Mouse (Mus musculus) layer of hippocampus, adult 9-10 months (tissue): Measurements from ENCODE around the gene Tecta.

Source experiments
- DNase-seq: peaks from one replicate; pipeline ENCODE4 v3.0.0; 2022; ENCODE audit warnings: low spot score

The Tecta gene

GRCm38 (mm10) chr9:42399829-42400228 is at the start of gene Tecta:
TSS of gene Tecta (minus strand) at chr9:42399929.
- no peak for DNase-seq

GRCm38 (mm10) chr9:42449043-42449442 is 49.3 kb upstream of the Tecta start:
- no peak for DNase-seq

DNA sequence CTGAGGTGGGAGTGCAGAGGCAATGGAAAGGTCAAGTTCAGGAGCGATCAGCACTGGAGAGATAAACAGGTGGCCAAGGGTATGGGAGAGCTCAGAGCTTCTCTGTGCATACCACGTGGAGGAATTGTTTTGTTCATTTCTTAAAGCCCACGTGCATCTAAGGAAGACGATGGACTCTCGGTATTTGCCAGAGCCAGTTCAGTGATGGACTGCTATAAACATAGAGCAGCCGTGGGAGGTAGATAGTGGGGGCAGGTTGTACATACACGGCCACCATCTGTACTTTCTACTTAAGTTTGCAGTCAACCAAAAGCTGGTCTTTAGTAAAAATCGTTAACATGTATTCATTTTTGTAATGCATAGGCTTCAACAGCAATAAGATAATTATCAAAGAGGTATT is 42.4 kb upstream of the Tecta start:
- no peak for DNase-seq

DNA sequence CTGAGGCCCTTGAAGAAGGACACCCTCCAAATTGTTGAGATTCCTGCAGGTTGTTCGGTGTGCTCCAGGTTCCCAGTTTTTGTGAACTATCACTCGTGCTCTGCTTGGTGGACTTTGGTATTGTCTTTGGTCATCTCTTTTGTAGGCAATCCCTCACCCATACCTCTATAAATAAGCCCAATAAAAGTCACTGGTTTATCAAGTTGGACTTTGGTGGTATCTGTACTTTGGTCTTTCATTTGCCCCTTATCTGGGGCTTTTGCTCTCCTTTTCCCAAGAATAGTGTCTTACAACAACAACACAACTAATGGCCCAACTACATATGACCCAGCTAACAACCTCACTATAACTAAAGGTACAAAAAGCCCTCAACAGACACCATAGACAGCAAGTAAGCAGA is 41.5 kb upstream of the Tecta start:
- no peak for DNase-seq

DNA sequence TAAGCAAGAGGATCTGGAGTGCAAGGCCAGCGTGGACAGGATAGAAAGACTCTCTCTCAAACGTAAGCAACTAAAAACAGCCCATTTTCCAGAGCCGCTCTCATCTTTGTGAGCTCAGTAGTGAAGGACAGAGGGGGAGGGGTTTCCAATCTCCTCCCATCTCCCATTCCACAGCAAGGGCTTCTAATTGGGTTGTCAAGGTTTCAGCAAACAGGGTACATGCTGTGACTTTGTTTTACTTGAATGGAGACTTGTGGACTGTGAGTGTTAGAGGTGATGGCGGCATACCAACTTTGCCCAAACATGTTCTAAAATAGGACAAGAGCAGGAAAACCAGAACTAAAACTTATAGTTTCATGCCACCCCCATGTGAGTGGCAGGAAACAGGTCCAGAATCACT is 39.7 kb upstream of the Tecta start:
- no peak for DNase-seq

- DNase-seq = no peak
Measured at GRCm38 (mm10) chr9:42432155-42432554, 32.4 kb upstream of the Tecta start.

- no peak for DNase-seq
Measured at GRCm38 (mm10) chr9:42431606-42432005, 31.9 kb upstream of the Tecta start.

DNA sequence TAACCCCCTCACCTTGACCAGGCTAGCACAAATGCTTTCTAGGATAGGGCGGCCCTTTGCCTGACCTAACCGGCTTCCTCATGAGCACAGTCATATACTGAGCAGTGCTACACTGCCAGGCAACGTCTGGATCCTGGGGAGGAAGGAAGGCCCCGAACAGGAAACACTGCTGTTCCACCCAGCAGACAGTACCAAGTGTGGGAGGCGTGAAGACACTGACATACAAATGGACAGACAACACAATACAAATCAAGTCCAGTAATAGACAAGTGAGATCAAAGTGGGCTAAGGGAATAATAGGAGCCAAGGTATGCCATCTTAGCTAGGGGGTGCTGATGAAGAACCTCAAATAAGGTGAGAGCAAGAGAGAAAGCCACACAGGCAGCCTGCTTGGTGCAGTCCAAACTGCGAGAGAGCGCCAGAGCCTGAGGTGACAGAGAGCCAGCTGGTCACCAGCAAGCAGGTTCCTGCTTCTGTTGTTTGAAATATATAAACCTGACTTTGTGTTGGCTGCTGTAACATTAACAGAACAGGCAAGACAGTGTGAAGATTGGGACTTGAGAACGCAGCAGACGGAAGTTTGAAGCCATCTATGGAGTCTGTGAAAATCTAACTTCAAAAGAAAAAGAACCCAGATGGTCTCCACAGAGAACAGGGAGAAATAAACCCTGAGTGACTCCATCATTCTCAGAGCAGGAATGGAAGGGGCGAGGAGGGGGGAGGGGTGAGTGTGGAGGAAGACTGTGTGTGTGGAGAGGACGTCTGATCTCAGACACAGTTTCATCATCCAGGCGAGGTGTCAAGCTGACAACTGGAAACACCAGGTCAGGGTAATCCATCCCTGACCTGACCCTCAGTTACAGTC is 28.6 kb upstream of the Tecta start:
- DNase-seq = no peak

- DNase-seq = no peak
Measured at GRCm38 (mm10) chr9:42426661-42427358, 27.1 kb upstream of the Tecta start.

- no peak for DNase-seq
Measured at GRCm38 (mm10) chr9:42423649-42424048, 23.9 kb upstream of the Tecta start.

GRCm38 (mm10) chr9:42419687-42420086 is 20.0 kb upstream of the Tecta start:
- no peak for DNase-seq

DNA sequence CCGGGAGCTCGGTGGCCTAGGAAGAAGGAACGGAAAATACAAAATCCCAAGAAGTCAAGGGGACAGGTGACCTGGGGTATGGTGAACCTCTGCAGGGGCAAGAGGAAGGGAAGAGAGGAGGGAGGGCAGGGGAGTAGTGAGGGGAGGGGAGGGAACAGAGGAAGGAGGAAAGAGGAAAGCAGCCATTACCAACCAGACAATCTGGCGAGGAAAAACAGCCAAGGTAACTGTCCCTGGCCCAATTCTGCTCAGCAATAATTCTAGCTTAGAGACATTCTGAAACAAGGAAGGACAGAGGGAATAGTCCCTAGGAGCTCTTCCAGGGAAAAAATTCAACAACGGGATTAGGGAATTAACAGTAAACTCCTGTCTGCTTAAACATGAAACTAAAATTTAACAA is 19.1 kb upstream of the Tecta start:
- no peak for DNase-seq

GRCm38 (mm10) chr9:42417352-42417952 is 17.7 kb upstream of the Tecta start:
- no peak for DNase-seq

DNA sequence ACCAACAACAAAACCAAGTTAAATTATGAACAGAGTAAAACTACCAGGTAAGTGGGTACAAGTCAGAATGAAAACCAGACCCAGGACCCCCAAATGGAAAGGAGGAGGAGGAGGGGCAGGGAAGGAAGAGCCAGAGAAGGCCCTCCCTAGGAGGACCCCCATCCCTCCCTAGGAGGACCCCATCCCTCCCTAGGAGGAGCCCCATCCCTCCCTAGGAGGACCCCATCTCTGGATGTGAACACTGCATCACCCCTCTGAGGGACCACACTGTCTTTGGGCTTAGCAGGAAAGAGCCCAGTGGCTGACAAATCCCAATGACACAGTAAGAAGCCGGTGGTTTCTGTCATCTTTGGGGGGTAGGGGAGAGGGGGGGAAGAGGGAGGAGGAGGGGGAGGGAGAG is 15.5 kb upstream of the Tecta start:
- no peak for DNase-seq

DNA sequence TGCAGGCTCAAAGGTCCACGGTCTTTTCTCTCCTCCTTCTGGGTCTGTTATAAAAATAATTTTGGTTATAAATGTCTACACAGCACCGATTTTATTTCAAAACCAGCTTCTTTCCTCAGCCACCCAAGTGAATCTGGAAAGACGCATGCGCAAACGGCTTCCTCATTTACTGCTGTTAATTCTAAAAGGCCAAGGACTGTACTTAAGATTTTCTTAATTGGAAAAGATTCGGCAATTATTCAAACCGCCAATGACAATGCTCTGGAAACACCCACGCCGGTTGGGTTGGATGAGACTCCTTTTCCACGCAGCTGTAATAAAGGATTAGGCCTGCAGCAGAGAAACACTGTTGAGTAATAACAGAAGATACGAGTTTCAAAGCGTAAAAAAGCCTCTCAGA is 13.6 kb upstream of the Tecta start:
- DNase-seq = no peak

GRCm38 (mm10) chr9:42411296-42411695 is 11.6 kb upstream of the Tecta start:
- no peak for DNase-seq

- DNase-seq = no peak
Measured at GRCm38 (mm10) chr9:42405736-42406135, 6.0 kb upstream of the Tecta start.

DNA sequence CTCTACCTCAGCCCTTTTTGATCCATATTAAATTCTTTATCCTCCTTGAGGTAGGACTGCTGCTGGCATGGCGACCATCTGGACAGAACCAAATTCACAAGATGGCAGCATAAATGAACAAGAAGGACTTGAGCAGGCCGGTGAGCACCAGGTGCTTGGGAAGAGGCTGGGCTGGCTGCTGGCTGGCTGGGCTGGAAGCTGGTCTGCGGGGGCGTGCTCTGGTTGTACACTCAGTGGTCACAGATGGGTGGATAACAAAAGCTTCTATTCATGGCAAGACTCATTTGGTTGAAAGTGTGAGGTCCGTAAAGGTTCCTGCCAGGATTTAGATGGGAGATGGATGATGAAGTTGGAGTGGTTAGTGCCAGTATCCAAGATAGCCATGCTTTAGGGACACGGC is 1.8 kb upstream of the Tecta start:
- DNase-seq = no peak

- DNase-seq = no peak
Measured at GRCm38 (mm10) chr9:42396141-42396540, 3.6 kb downstream of the Tecta start.

DNA sequence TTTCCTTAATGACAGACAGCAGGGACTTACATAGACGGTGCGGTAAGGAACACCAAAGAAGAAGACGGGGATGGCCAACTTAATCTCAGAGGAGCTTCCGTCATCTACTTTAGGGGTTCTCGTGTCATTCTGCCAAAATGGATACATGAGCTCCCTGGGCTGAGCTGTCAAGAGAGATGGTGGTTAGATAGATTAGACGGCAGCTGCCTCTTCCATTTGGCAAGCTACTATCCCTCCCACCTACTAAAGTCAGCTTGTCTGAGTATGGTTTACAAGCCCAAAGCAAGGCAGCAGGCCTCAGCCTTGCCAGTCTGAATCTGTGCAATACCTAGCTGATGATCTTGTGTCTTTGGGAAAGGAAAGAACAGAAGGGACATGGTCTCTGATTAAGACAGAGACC is 4.8 kb downstream of the Tecta start:
- no peak for DNase-seq

DNA sequence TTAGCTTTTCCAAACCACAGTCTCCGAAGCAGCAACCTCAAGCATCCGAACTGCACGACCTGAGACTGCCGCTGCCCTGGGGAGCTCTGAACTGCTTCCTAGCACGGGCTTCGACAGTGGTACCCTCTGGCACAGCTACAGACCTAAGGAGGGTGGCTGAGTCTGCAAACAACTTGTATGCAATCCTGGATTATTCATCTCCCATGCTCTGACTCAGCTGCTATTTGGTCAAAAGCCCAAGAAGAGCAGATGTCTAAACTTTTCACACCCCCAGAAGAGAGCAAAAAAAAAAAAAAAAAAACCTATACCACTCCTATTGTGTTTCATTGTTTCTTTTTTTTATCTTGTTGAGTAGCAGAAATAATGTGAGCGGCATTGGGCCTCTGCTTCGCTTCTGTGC is 5.4 kb downstream of the Tecta start:
- no peak for DNase-seq

DNA sequence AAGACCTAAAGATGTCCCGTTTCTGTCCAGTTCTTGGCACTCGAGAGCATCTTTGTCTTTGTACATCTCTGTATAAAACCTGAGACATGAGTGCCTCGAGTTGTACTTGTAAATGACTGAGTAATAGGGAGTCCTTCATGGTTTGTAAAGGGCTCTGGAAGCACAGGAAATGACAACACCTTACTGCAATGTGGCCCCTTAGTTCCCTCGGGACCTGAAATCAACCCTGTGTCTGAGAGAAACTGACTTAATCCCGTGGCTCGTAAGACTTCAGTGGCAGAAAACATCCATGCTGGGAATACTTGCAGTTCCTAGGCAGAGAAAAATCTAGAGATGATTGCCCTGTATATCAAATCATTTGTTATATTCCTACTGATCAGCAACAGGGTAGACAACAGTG is 6.8 kb downstream of the Tecta start:
- DNase-seq = no peak

GRCm38 (mm10) chr9:42388490-42388889 is 11.2 kb downstream of the Tecta start:
- DNase-seq = no peak
